Mouse (Mus musculus): ENCODE data around the gene Kcnj3.

Kcnj3 gene

GRCm38 (mm10) chr2:55505712-55506111, 69.9 kb downstream of the Kcnj3 start:
- intact Hi-C loops (cut with DNase I): no loop called here

GRCm38 (mm10) chr2:55517297-55517696, 81.5 kb downstream of the Kcnj3 start:
- intact Hi-C loops (cut with DNase I): no loop called here

- intact Hi-C loops (cut with DNase I): no loop called here
These were observed 97.1 kb downstream of the Kcnj3 start for GRCm38 (mm10) chr2:55532738-55533491.

- intact Hi-C loops (cut with DNase I): no loop called here
These were observed 99.2 kb downstream of the Kcnj3 start for GRCm38 (mm10) chr2:55534946-55535345.

GRCm38 (mm10) chr2:55535482-55535881, 99.7 kb downstream of the Kcnj3 start:
- intact Hi-C loops (cut with DNase I): no loop called here

GRCm38 (mm10) chr2:55547612-55548011, 111.8 kb downstream of the Kcnj3 start:
- intact Hi-C loops (cut with DNase I): no loop called here

GRCm38 (mm10) chr2:55558368-55558985, 122.7 kb downstream of the Kcnj3 start:
- intact Hi-C loops (cut with DNase I): no loop called here

GRCm38 (mm10) chr2:55569291-55569690, 133.5 kb downstream of the Kcnj3 start:
- intact Hi-C loops (cut with DNase I): no loop called here

GRCm38 (mm10) chr2:55571425-55571824, 135.7 kb downstream of the Kcnj3 start:
- intact Hi-C loops (cut with DNase I): no loop called here

- intact Hi-C loops (cut with DNase I): no loop called here
These were observed 144.5 kb downstream of the Kcnj3 start for GRCm38 (mm10) chr2:55580286-55580685.

GRCm38 (mm10) chr2:55591226-55591988, 155.6 kb downstream of the Kcnj3 start:
- intact Hi-C loops (cut with DNase I): no loop called here
